Mouse (Mus musculus) kidney, postnatal 0 days (tissue): ENCODE data around the gene Scaf8. TPM values are rescaled to one million over a fixed set of nuclear protein-coding genes. Genes with fewer than 3 reads are reported as not detected.
"Not testable (repeated sequence)": the region's sequence is repeated elsewhere in the genome, so short reads cannot be mapped to it uniquely, and the experiment has no call there.

Experiments
- ATAC-seq: fragments of 200-750 bp; cut with Nextera tagmentation; replicated peaks from 2 replicates; pipeline ENCODE4 v1.8.0; 2017; ENCODE audit warnings: low read depth, moderate number of reproducible peaks, moderate TSS enrichment, moderate library complexity; ENCODE audit not compliant: low FRiP score
- DNase-seq: peaks from one replicate; pipeline ENCODE4 v3.0.0-alpha.2; 2016; ENCODE audit warnings: low spot score
- H3K27ac ChIP-seq: fragments of 300-500 bp; sonication (generic); 2 replicates; pipeline ENCODE4 v1.5.1; 2014; ENCODE audit warnings: mild to moderate bottlenecking
- H3K27me3 ChIP-seq: fragments of 300-500 bp; sonication (generic); 2 replicates; pipeline ENCODE4 v1.6.1; 2014; ENCODE audit warnings: low read length, mixed read lengths; ENCODE audit not compliant: insufficient read depth
- H3K36me3 ChIP-seq: fragments of 300-500 bp; sonication (generic); 2 replicates; pipeline ENCODE4 v1.6.1; 2014; ENCODE audit warnings: low read length, mixed read lengths; ENCODE audit not compliant: insufficient read depth
- H3K4me1 ChIP-seq: fragments of 300-500 bp; sonication (generic); replicated peaks from 2 replicates; pipeline ENCODE4 v1.6.1; 2014; ENCODE audit warnings: antibody characterized with exemption, low read length, mixed read lengths; ENCODE audit not compliant: insufficient read depth
- H3K4me2 ChIP-seq: fragments of 300-500 bp; sonication (generic); 2 replicates; pipeline ENCODE4 v1.6.1; 2014; ENCODE audit warnings: mild to moderate bottlenecking, low read length, moderate library complexity, mixed read lengths
- H3K4me3 ChIP-seq: fragments of 300-500 bp; sonication (generic); replicated peaks from 2 replicates; pipeline ENCODE4 v1.5.1; 2014; ENCODE audit warnings: low read depth, low read length
- H3K9ac ChIP-seq: fragments of 300-500 bp; sonication (generic); 2 replicates; pipeline ENCODE4 v1.6.1; 2014; ENCODE audit warnings: low read depth, low read length
- H3K9me3 ChIP-seq: fragments of 300-500 bp; sonication (generic); replicated peaks from 2 replicates; pipeline ENCODE4 v1.6.1; 2016; ENCODE audit warnings: low read length, inconsistent platforms, mixed read lengths
- CTCF ChIP-seq: IDR thresholded peaks from 2 replicates; pipeline ENCODE4 v1.5.1; 2016; ENCODE audit warnings: antibody characterized with exemption, low read depth, mild to moderate bottlenecking, moderate library complexity
- WGBS: fragments of 180-500 bp; shearing (Covaris S2); extraction: QIAGEN DNeasy Blood & Tissue Kit; methylation state at CpG from one replicate; pipeline ENCODE4 v1.1.7; 2014; 5-methylcytosine and 5-hydroxymethylcytosine counted together
- polyA plus RNA-seq: library from polyadenylated mRNA; unstranded; fragments of >200 nt; fragmentation: Nextera tagmentation; extraction: Ambion mirVana; gene quantifications from 2 replicates; pipeline ENCODE4 v1.2.1, GENCODE M21; 2015

Gene Scaf8
- polyA plus RNA-seq, 1 experiment from 2014 or later = 16.1 TPM

- 4% methylated on average over 25 of the region's 25 CpGs for WGBS
- H3K36me3 ChIP-seq, H3K9ac ChIP-seq: not testable (repeated sequence)
Measured at GRCm38 (mm10) chr17:3082756-3083749, 31.7 kb upstream of the Scaf8 start.

GRCm38 (mm10) chr17:3083886-3084550, 30.8 kb upstream of the Scaf8 start:
- no peaks in the 10 kb centered on the region for H3K36me3 ChIP-seq
- no peak for TF ChIP-seq CTCF
- peak; percentile 75 for ATAC-seq
- H3K4me1 ChIP-seq = no peaks in the 10 kb centered on the region
- DNase-seq = peak; percentile 98
- no peaks in the 10 kb centered on the region for H3K9me3 ChIP-seq
- no peaks in the 10 kb centered on the region for H3K27me3 ChIP-seq
- peak overlapping the region; percentile 67 for H3K4me2 ChIP-seq
- under 1% methylated on average over 35 of the region's 40 CpGs for WGBS
- H3K27ac ChIP-seq = peak overlapping the region; percentile 92
- peak overlapping the region; percentile 53 for H3K4me3 ChIP-seq
- H3K9ac ChIP-seq = peak overlapping the region; percentile 55

More at GRCm38 (mm10) chr17:3082756-3083749, 31.7 kb upstream of the Scaf8 start:
- ATAC-seq, H3K9me3 ChIP-seq, H3K27ac ChIP-seq, H3K27me3 ChIP-seq, H3K4me1 ChIP-seq: not testable (repeated sequence)
- peak overlapping the region; percentile 26 for H3K4me3 ChIP-seq
- peak overlapping the region; percentile 34 for H3K4me2 ChIP-seq
- peak; percentile 50 for DNase-seq
- peak; percentile 54 for TF ChIP-seq CTCF

GRCm38 (mm10) chr17:3084551-3084930, 30.2 kb upstream of the Scaf8 start:
- DNase-seq (peak; percentile 58), ATAC-seq (peak; percentile 20)
- peak overlapping the region; percentile 92 for H3K27ac ChIP-seq
- no peaks in the 10 kb centered on the region for H3K4me1 ChIP-seq
- peak overlapping the region; percentile 55 for H3K9ac ChIP-seq
- no peaks in the 10 kb centered on the region for H3K9me3 ChIP-seq
- H3K4me3 ChIP-seq = peak overlapping the region; percentile 53
- 0% methylated on average over 29 of the region's 31 CpGs for WGBS
- TF ChIP-seq CTCF = peak; percentile 75
- H3K4me2 ChIP-seq = peak overlapping the region; percentile 67
- H3K36me3 ChIP-seq = no peaks in the 10 kb centered on the region
- no peaks in the 10 kb centered on the region for H3K27me3 ChIP-seq

GRCm38 (mm10) chr17:3085152-3085551, 29.6 kb upstream of the Scaf8 start:
- 0 out of 2 replicates have a peak overlapping the region, but pooled peaks have one; percentile 92 for H3K27ac ChIP-seq

DNA sequence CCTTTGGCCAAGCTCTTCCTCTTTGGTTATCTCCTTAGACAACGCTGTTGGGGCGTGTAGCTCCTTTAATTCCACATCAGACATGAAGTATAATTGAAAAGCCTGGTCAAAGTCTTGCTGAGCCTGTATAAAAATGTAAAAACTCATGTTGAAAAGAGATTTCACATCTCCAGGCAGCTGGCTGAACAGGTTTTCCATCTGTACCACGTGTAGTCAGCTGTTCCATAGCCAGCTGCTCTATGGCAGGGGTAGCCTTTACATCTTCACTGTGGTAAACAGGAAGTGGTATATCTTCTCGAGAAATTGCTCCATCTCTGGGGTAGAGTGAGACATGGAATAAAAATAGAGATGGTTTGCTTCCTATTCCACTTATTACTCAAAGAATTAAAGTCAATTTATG, 22.1 kb upstream of the Scaf8 start:
- WGBS = 53% methylated on average over 4 of the region's 4 CpGs
- DNase-seq = no peak
- H3K27me3 ChIP-seq = no peaks in the 10 kb centered on the region

More at GRCm38 (mm10) chr17:3085152-3085551, 29.6 kb upstream of the Scaf8 start:
- H3K36me3 ChIP-seq = no peaks in the 10 kb centered on the region
- no peak for DNase-seq
- peak overlapping the region; percentile 53 for H3K4me3 ChIP-seq
- H3K9me3 ChIP-seq = no peaks in the 10 kb centered on the region
- H3K4me2 ChIP-seq = peak overlapping the region; percentile 67
- no peaks in the 10 kb centered on the region for H3K4me1 ChIP-seq
- no peak for TF ChIP-seq CTCF
- ATAC-seq = no peak
- 44% methylated on average over 3 of the region's 3 CpGs for WGBS
- no peaks in the 10 kb centered on the region for H3K27me3 ChIP-seq
- H3K9ac ChIP-seq = peak overlapping the region; percentile 55; the same call in 1 of the 2 replicates

DNA sequence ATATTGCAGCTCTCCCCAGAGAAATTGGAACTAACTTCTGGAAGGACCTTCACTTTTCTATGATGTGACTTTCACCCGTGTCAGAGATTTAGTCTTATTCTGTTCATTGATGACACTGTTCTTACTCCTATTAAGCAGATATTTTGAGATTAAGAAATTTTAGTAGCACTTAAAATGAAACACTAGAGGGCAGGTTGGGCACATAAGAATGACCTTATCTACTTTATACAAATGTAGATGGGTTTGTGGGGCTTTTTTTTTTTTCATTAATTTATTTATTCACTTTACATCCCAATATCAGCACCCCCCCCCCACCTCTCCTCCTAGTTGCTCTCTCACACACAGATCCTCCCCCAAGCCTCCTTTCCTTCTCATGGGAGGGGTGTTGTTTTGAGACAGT, 15.5 kb upstream of the Scaf8 start:
- H3K27ac ChIP-seq, H3K4me2 ChIP-seq, H3K9me3 ChIP-seq, H3K36me3 ChIP-seq, H3K4me1 ChIP-seq, ATAC-seq, H3K4me3 ChIP-seq, H3K27me3 ChIP-seq, DNase-seq, H3K9ac ChIP-seq: not testable (repeated sequence)
- WGBS = 85% methylated on average over 1 of the region's 1 CpGs
- TF ChIP-seq CTCF = peak; percentile 33; the same call in 1 of the 2 replicates

More for the DNA sequence above, 22.1 kb upstream of the Scaf8 start:
- Histone ChIP-seq H3K27ac (no peak overlapping the region), H3K9ac (no peak overlapping the region), H3K36me3 (no peaks in the 10 kb centered on the region), H3K4me3 (no peak overlapping the region), H3K4me2 (no peak overlapping the region), H3K9me3 (no peaks in the 10 kb centered on the region), H3K4me1 (no peaks in the 10 kb centered on the region)
- no peak for ATAC-seq
- TF ChIP-seq CTCF = no peak
